Mouse (Mus musculus) gastrocnemius, postnatal 4 days (tissue): Measurements from ENCODE around the gene Plekha1. TPM values are rescaled to one million over a fixed set of nuclear protein-coding genes. Genes with fewer than 3 reads are reported as not detected.

Source experiments
- DNase-seq, 2 experiments: peaks; one replicate each; pipeline ENCODE4 v3.0.0; 2021 to 2022; ENCODE audit warnings: low spot score in 2 of 2, mixed read lengths in 2 of 2
- microRNA-seq: library from miRNA; unstranded; fragments of <30 nt; microRNA quantifications from one replicate; pipeline ENCODE4 v1.2.0, GENCODE M21; 2021
- total RNA-seq, 2 experiments: library from RNA; stranded (reverse); gene quantifications; 2 replicates each; pipeline ENCODE4 v1.2.3; 2021

The Plekha1 gene
- total RNA-seq, 2 experiments from 2014 or later = 31.4 to 37.8 TPM

DNA sequence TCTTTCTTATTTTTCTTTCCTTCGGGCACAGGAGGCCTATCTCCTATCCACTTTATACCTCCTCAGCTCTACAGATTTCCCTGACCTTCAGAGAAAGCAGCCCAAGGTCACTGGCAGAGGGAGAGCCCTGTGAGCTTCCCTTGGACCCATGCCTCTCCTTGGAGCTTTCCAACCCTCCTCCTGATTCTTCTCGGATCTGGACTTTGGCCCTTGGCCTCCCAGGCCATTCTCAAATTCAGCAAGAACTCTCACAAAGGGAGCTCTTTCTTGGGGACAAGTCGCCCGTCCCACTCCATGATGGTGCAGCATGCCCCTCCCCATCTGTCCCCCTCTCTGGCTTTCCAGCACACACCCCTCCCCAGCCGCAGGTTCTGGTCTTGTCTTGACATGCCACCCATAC, 85.4 kb downstream of the Plekha1 start:
- DNase-seq = no peak

DNA sequence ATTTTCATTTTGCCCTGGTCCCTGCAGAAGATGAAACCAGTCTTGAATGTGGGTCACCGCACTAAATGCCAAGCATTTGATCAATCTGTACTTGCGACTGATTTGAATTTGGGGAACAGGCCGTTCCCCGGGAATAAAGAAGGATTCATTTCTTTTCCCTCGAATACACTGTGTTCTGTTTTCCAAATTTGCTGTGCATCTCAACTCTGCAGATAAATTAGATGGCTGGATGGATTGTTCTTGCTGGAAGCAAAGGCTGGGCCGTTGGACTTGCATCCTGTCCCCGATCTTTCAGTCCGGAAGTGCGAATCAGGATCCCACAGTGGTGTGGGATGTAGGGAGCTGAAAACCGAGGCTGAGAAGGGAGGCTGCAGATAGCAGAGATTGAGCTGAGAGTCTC, 87.8 kb downstream of the Plekha1 start:
- no peak for DNase-seq

DNA sequence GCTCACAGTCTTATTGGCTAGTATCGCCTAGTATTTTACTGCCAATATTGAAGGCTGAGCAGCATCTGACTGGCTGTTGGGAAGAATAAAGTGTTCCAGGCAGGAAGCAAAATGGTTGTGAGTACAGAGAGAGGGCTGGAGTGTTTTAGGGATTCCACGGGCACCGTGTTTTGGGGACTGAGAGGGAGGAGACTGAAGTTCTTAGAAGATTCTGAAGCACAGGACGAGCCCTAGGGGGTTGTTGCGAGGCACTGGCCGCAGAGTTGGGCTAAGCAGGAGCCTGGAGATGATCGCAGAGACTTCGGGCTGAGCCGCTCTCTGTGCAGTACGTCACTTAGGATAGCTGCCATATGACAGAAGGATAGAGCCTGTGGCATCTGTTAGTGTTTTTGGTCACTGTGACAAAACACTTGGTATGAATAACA, 88.6 kb downstream of the Plekha1 start:
- no peak for DNase-seq

DNA sequence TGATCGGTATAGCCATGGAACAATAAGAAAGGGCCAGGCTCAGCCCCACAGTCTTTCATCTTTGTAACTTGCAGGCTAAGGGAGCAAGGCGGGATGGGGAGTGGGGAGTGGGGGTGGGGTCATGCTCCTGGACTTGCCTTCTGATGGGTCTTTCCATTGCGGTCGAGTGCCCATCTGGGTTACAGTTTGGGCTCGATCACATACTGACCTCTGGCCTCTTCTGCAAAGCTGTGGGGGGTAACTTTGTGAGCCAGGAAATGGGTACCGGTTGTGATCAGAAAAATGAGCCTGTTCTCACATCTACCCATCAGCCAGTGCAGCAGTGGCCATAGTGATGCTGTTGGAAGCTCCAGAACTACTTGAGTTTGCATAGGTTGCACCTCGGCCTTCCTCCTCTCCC, 93.0 kb downstream of the Plekha1 start:
- no peak for DNase-seq

DNA sequence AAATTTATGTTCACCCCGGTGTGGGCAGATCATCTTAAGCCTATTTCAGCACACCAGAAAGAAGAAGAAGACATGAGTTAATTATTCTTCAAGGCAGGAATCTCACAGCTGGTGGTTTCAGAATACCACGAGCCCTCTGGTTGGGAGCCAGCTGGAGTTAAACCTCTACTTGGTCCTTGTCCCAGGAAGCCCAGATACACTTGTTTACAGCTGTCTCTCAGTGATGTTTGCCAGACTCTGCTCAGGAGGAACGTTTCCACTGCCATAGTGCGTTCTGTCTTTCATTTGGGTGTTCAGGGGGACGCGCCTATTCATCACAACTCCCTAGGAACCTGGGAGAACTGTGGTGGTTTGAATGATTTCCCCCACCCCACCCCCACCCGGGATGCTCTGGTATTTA, 94.3 kb downstream of the Plekha1 start:
- DNase-seq = peak in 1 of 2 experiments; percentile 86

DNA sequence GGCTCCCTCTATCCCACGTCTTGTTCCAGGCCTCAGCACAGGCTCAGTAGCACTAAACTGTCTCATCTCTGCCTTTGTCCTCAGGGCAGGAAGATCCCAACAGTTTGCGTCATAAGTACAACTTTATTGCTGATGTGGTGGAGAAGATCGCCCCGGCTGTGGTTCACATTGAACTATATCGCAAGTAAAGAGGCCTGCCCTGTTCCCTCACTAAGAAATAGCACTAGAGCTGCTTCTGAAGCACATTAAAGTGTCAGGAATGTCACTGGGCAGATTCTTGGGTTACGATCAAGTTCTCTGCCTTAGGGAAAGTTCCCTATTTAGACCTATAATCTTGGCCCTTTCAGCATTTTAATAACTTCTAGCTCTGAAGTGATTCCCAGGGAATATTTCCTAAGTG, 95.9 kb downstream of the Plekha1 start:
- no peak for DNase-seq

Small RNA genes lying within 50 kb of the gene (microRNA-seq; reads per million reads assigned to microRNA genes)
- not detected for gene Mir7061

Other genes with a start within 250 kb of the Plekha1 start
- gene Btbd16, start 91.7 kb upstream of the Plekha1 start, total RNA-seq = under 1 TPM in 1 of 2 experiments, not detected in 1; 0.10 TPM
- gene Htra1, start 70.4 kb downstream of the Plekha1 start, total RNA-seq = 10 to 100 TPM; 78.8 to 98.4 TPM
- not detected for gene Dmbt1, start 166.3 kb downstream of the Plekha1 start, total RNA-seq